Mouse (Mus musculus) mouse trophoblast stem cell (cell line): Measurements from ENCODE around the gene Napsa.

Source experiments
- in situ Hi-C, 2 experiments: fragments of 300-500 bp; cut with MseI, MboI; formaldehyde crosslinking; loops; 2 replicates in 1 of 2; 3 replicates in 1 of 2; pipeline ENCODE4 v1.15.1; 2025

Napsa gene

DNA sequence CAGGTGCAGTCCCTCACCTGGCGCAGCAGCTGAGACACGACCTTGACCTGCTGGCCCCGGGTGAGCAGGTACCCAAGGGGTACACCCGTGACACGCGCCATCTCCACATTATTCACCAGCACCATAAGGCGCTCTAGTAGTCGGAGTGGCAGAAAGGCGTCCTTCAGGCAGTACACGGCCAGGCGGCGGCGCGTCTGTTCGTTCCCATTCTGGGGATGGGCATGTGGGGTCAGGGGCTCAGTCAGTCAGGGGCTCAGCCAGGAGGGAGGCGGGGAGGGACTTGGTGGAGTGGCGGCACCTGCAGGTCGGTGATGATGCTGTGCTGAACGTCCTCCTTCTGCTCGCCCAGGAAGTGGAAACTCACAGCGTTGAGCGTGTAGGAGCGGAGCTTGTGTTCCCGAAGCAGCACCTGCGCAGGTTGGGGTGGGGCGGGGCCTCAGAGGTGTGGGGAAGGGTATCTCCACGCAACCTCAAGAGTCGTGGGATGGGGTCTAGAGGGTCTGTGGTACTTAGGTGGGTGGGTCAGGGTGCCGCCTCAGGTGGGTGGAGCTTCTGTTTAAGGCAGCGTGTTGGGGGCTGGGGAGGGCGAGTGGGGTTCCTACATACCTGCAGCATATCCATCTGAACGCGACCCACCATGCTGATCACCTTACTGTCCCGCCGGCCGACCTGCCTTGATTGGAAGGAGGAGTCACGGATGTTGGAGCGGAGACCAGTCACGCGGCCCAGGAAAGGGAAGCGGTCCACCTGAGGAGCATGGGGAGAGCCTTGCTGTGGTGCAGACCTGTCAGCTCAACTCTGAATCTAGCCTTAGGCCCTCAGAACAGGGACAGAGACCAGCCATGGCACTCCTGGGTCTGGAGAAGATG lies 33.2 kb upstream of the Napsa start:
- in situ Hi-C loops = no loop called here

DNA sequence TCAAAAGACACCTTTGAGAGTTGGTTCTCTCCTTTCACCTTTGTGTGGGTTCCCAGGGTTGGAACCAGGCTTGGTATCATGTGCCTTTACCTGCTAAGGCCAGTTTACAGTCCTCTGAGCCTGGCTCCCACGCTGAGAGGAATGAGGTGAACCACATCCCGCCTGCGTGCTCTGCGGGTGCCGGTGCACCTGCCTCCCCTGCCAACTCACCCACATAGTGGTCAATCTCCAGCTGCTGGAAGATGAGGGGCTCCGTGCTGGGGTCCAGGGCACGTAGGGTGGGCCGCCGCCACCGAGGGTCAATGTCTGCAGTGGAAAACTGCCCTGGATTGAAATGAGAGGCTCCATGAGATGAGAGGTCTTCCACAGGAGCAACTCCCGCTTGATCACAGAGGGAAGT lies 29.6 kb upstream of the Napsa start:
- in situ Hi-C loops = no loop called here

DNA sequence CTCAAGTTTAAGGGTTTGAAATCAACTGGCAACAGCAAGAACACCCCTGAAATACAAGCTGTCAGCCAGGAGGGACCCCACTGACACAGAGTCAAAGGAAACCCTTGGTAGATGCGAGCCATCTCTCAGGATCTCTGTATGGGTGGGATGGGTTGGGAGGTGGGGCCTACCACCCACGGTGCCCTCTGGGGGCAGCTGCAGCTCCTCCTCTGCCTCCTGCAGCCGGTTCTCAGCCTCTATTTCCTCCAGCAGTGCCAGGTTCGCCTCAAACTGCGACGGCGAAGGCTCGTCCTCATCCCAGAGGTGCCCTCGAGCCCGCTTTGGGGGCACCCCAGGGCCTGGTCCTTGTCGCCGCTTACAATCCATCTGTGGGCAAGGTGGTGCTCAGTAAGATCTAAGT lies 29.1 kb upstream of the Napsa start:
- in situ Hi-C loops = no loop called here

DNA sequence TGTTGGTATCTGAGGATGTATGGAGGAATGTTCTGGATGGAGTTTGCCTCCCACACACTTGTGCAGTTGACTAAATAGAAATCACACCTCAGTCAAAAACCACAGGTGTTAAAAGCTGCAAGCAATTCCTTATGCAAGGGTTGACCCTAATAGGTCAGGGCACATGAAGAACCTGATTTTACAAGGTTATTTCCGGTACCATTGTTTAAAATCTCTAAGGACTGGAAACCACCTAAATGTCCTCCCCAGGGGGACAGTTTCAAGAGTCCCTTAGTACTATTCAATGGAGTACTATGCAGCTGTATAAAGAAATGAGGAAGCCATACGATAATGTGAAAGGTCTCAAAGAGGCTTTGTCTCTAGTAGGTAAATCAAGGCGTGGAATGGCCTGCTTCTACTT lies 25.9 kb upstream of the Napsa start:
- in situ Hi-C loops = no loop called here

DNA sequence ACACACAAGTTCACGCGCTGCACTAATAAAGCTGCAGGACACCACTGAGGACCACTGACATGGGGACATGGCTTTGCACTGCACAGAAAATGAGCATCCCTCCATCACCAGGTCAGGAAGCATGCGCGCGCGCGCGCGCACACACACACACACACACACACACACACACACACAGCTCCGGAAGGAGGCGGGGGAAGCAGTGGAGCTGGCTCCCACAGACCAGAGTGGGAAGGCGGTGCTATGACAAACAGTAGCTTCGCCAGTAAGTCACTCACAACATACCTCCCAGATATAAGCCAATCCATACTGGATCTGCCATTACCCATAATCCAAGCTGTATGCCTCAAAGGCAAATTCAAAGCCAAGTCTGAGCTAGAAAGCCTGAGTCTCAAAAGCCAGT lies 25.1 kb upstream of the Napsa start:
- in situ Hi-C loops = no loop called here

DNA sequence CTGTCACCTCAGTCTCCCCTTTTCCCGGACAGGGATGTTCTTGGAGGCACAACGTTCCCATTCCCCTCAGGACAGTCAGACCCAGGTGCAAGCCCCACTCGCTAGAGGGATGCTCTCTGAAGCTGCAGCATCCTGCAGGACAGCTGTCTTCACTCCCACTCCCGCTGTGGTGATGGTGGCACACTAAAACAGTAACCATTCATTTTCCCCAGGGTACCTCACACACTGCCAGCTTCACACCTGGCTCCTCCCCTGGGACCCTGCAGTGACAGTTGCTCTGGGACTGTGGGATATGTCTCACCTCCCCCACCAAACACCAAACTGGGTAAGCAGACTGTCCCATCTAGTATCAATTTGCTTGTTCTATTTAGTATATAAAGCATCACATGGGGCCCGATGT lies 24.5 kb upstream of the Napsa start:
- in situ Hi-C loops = no loop called here

DNA sequence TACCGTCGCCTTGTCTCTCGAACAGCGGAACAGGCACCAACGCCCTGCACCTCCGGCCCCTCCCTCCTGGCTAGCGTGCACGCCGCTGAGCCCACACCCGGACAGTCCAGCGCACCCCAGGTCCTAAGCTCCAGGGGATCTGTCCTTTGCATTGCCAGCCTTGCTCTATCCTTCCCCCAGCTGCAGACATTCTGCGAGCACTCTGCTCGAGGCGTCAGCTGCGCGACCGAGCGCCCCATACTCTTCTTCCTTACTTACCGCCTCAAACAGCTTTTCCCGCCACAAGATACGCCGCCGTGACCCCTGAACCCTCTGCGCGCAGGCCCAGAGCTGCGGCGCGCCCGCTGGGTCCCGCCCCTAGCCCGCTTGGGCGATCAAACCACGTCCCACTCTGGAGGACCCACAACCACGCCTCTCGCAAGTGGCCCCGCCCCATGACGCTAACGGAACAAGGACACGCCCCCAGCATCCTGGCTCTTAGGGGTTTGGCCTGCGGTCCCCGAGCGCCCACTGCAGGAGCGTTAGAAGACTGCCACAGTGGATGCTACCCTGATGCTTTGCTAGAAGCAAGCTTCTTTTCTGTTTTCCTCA lies 23.6 kb upstream of the Napsa start, which contains the start of gene Pold1:
Gene Pold1 (minus strand): TSS at position 353 of the 591 bp plus-strand sequence.
- in situ Hi-C loops = no loop called here

DNA sequence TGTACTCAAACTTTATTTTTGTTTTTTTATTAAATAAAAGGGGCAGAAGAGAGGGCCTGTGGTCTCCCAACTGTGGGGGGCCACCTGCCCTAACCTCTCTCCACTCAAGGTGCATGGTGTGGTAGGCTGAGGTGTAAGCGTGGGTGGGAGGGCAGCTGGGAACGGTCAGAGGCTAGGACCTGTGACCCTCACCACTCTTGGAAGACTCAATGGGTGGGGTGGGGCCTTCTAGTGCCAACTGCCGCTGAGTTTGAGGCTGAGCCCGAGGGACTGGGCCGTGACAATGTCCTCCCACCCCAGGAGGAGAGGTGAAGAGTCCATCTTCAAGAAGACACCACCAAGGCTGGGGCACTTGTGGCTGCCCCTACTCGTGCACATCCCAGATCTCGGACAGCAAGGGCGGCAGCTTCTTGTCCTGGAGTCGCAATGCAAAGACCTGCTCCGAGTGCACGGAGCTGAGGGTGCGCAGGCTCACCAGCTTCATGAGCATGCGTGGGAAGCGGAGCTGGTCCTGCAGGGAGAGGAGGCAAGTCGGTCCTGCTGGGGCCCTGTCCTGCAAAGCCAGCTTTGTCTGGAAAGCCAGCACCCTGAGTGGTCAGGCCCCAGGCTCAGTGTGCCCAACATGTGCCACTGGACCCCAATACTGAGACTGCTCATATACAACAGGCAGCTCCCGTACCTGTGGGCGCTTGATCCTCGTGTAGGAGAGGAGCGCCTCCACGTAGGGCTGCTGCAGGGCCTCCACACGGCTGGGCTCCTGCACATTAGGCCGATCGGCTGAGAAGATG lies 22.4 kb upstream of the Napsa start:
- in situ Hi-C loops = no loop called here

DNA sequence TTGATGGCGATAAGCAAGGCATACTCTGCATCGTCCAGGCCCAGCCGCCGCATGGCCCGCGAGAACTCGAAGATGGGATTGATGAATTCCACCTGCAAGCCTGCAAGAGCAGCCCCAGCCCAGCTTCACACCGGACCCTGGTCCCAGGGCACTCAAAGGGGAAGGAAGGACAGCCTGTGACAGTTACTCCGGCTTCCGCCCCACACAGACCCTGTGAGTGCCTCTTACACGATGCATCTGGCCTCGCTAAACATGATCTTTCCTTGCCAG lies 21.8 kb upstream of the Napsa start:
- in situ Hi-C loops = no loop called here

DNA sequence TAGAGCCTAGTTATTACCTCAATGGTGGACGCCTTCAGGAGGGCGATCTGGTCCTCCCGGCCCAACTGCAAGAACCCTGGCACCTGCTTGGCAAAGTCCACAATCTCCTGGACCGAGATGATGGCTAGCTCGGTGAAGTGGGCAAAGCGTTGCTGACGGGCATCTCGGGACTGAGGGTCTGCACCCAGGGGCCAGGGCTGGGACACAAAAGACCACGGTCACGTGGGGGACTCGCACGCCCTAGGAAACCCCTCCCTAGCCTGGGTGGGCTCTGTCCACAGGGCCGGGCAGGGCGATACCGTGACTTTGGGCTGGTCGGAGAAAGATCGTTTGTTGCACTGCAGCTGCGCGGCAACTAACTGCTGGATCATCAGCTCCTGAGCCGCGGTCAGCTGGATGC lies 20.9 kb upstream of the Napsa start:
- in situ Hi-C loops = no loop called here

DNA sequence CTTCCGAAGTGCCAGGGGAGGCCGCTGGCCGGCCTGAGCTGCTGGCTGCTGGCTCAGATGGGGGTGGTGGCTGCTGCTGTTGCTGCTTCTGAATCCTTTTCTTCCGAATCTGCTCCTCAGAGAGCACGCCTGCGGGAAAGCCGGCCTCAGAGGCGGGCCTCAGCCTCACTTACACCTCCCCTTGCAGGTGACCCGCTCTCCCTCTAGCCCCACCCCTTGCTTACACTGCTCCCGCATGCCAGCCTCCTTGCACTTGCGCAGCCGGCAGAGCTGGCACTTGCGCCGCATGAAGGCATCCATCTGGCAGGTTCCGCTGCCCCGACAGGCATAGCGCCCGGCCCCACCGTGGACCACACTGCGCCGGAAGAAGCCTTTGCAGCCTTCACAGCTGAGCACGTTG lies 20.4 kb upstream of the Napsa start:
- in situ Hi-C loops = no loop called here

DNA sequence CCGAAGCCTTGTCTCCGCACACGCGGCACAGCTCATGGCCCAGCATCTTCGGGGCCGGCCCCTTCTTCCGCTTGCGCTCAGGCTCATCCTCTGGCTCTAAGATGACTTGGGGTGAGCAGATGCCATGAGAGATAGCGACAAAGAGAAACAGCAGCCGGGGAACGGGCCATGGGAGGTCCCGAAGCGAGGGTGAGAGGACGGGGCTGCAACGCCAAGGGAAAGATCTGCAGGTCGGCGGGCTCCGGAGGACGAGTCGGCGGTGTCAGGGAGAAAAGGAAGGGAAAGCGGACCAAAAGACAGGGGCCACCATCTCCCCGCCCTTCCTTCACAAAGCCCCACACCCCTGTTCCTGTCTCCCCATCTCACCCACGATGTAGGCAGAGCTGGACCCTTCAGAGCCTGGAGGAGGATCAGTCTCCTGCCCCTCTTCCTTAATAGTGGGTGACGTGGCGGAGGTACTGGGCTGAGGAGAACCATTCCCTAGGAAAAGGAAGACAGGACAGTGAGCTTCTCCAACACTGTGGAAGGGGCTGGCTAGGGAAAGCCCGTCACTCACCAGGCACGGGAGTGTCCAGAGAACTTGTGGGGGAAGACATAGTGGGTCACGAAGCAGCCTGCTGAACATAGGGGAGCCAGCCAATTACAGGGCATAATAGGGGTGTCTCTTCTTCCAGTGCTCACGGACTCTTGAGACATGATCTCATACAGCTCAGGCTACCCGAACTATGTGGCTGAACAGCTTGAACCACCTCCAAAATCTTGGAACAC lies 19.9 kb upstream of the Napsa start:
- in situ Hi-C loops = no loop called here

DNA sequence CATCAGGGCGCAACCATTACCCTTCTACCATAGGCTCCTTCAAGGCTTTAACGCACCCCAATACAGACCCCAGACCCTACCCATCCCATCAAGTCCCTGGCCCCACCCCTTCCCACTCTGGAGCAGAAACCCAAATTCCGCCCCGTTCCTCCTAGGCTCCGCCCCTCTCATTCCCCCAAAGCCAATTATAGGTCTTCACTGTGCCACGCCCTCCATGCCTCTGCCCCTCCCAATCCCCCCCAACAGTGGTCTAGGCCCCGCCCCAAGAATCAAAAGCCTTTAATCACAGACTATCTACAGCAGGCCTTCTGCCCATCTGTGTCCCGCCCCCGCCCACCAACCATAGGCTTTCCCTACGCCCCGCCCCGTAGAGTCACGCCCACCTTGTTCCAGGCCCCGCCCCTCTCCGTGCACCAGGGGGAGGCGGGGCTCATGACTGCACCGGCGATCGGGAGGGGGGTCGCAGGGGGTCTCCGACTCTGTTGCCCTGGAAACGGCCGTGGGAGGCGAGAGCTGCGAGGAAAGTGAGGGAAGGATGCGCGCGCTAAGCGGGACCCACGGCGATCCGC lies 18.9 kb upstream of the Napsa start:
- in situ Hi-C loops = no loop called here

DNA sequence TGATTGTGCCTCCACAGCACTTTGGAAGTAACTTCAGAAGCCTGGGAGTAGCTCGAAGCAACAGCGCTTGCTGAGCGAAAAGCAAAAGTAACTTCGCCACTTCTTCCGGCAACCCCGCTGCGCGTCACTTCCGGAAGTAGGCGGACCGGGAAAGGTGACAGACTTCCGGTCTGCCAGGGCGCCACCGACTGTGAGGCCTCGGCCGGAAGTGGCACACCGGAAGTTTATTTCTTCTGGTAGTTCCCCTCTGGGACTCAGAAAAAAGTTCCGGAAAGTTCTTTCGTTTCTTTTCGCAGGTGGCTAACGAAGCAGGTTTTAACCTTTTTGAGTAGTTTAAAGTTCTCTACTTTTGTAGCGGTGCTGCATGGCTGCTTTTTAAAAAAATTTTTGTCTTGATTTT lies 18.4 kb upstream of the Napsa start, which contains the start of gene Nr1h2:
Gene Nr1h2 (minus strand): TSS at position 126 of the 400 bp plus-strand sequence.
- in situ Hi-C loops = no loop called here

DNA sequence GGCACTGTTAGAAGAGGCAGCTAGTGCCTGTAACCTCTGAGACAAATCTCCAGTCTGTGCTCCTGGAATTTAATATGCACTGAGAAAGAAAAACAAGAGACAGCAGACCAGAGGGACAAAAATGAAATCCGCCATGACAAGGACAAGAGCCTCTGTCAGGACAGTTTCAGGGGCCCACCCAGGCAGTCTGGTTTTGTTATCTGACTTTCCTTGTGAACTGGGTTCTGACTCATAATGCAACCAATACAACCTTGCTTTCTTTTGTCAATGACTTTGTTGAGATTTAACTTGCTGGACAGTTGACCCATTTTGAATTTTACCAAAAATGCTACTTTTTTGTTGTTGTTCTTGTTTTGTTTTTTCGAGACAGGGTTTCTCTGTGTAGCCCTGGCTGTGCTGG lies 14.6 kb upstream of the Napsa start:
- in situ Hi-C loops = loop anchor here in 1 of 2 experiments (5.0 kb wide), 1 partner anchor 85 kb away; no protein-coding TSS in a partner anchor

DNA sequence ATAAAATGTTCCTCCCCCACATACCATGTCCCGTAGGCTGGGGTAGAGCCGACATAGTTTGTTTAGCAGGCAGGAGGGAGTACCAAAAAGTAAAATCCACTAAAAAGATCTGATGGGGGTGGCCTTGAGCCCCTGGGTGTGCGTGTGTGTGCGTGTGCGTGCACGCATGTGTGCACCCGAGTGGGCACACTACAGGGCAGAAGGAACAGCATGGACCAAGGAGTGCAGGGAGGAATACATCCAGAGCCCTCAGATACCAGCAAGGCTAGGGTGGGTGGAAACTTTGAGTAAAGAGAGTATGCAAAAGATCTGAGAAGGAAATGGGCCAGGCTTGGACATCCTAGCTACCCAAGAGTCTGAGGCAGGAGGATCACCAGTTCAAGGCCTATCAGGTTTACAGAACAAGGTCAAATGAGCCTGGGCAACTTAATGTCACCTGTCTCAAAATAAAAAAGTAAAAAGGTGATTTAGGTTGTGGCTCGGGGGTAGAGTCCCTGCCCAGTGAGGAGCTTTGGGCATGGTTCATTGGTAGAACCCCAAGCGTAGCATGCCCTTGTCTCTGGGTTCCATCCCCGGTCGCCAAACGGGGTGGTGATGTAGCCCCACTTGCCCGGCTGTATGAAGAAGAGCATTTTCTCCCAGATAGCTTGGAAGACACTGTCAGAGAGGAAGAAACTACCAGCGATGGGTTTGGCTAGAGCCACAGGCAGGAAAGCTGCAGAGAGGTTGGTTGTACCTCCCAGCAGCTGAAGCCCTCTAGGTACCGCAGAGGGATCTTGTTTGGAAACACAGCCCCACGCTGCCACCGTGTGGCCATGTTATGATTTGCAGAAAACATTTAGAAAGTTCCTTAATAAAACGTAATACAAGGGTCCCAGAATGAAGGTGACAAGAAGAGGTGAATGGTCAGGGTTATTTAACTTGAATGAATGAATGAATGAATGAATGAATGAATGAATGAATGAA lies 11.5 kb upstream of the Napsa start:
- in situ Hi-C loops = loop anchor here in 1 of 2 experiments (5.0 kb wide), 1 partner anchor 33 kb away; no protein-coding TSS in a partner anchor

DNA sequence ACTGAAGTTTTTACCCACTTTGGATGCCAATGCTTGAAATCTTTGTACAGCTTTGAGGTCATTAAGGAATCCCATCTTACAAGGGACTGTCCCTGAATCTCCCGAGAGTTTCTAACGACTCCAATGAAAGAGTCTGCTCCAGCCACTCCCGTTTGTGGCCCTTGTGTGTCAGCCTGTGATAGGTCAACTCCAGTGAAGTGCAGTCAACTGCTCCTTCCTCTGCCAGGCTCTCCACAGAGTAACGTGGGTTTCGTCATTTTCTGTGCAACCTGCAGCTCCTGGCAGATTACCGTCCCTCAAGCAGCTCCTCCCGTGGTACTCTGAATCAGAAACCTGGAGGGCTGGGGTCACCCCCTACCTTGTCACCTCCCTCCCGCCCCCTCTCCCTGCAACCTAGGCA lies 8.9 kb upstream of the Napsa start:
- in situ Hi-C loops = loop anchor here in 1 of 2 experiments (5.0 kb wide), 1 partner anchor 36 kb away; no protein-coding TSS in a partner anchor

DNA sequence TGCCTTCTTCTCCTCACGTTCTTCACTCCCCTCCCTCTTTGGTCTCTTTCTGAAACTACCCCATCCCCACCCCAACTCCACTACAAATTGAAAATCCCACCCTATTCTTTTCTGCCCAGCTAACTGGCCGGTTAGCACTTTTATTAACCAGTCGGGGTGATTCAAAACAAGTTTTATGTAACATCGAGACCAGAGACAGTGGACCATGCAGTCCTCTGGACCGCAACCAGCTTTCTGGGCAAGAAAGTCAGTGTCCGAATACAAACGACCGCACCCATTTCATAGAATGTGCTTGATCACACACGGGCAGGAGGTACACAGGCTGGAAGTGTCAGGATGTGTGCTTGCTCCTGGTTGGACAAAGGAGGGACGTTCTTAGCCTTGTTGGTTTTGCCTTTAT lies 7.7 kb upstream of the Napsa start:
- in situ Hi-C loops = loop anchor here in 1 of 2 experiments (5.0 kb wide), 1 partner anchor 37 kb away; no protein-coding TSS in a partner anchor

DNA sequence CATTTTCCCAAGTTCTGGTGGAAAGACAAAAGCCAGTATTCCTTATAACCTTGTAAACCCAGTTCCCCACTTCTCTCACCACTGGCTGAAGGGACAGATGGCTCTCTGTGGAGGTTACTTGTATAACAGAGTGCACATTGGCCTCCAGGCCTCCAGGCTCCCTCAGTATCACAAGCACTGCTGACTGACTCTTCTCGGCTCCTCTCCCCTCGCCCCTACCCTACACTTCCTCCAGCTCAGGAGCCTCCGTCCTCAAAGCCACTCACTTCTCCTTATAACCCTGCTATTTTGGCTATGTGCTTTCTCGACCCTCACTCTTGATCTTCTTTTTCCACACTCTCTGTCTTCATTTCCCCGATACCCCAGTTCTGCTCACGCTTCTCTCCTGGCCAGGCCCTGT lies 6.8 kb upstream of the Napsa start:
- in situ Hi-C loops = no loop called here

DNA sequence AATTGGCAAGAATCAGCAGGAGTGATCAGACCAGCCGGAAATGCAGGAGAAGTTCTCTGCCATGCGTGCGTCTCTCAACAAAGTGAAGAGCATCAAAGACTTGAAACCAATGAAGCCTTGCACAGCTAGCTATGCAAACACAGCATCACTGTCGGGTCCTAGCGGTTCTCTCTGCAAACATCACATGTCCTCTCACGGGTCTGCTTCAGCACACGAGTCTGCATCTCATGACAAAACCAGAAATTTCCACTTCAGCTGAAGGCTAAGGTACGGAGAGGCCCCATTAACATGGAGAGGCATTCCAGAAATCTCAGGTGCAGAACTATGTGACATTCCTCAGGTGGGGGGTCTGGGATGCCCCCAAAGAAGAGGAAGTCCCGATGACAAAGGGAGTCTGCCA lies 3.4 kb upstream of the Napsa start:
- in situ Hi-C loops = no loop called here
